ENCODE assay signal across 22 mouse cellular contexts in genomic region chr1:191926681-191927080, GRCm38 (mm10). TPM values are rescaled to one million over a fixed set of nuclear protein-coding genes. Genes with fewer than 3 reads are reported as not detected.
A peak's percentile ranks its signal among the peaks of the same experiment; 100 is the strongest.
DNase-seq lines count a peak whose midpoint lies in the region; ATAC-seq lines count a peak whose summit lies in the region.
"Had no signal": no experiment of that assay in that cellular context is flagged by ENCODE, and none has a peak within 500 bp of the region (broad histone marks: within the 10 kb centered on the region; RNA-seq: fewer than 3 reads in every experiment).

No protein-coding gene starts in this region.

- no peak overlapping the region for H3K4me3 ChIP-seq in embryonic facial prominence, embryonic 14.5 days (ENCODE audit: low read depth, low read length)
- no peak overlapping the region for H3K4me3 ChIP-seq in embryonic facial prominence, embryonic 10.5 days
- no peak overlapping the region for H3K4me3 ChIP-seq in heart, embryonic 12.5 days
- H3K4me3 ChIP-seq in limb, embryonic 10.5 days = no peak overlapping the region
- H3K4me3 ChIP-seq: embryonic facial prominence, embryonic 13.5 days; forebrain, embryonic 13.5 days; forebrain, embryonic 15.5 days had no signal

- H3K36me3 ChIP-seq in embryonic facial prominence, embryonic 14.5 days (ENCODE audit: control insufficient read depth, insufficient read depth, low read length) = no peaks in the 10 kb centered on the region
- no peaks in the 10 kb centered on the region for H3K36me3 ChIP-seq in embryonic facial prominence, embryonic 10.5 days (replicated peaks)
- no peaks in the 10 kb centered on the region for H3K36me3 ChIP-seq in heart, embryonic 12.5 days
- H3K36me3 ChIP-seq in limb, embryonic 10.5 days = no peaks in the 10 kb centered on the region
- H3K36me3 ChIP-seq: embryonic facial prominence, embryonic 13.5 days; forebrain, embryonic 15.5 days; G1E had no signal

- no peak overlapping the region for H3K9ac ChIP-seq in embryonic facial prominence, embryonic 14.5 days (ENCODE audit: low read depth, low read length)
- H3K9ac ChIP-seq in heart, embryonic 12.5 days = no peak overlapping the region
- H3K9ac ChIP-seq: embryonic facial prominence, embryonic 13.5 days; forebrain, embryonic 13.5 days; forebrain, embryonic 15.5 days; forebrain, postnatal 0 days had no signal

- H3K27ac ChIP-seq in embryonic facial prominence, embryonic 14.5 days (replicated peaks; ENCODE audit: low read depth, low read length) = no peak overlapping the region
- no peak overlapping the region for H3K27ac ChIP-seq in embryonic facial prominence, embryonic 10.5 days (replicated peaks)
- H3K27ac ChIP-seq in heart, embryonic 12.5 days (ENCODE audit: poor library complexity, severe bottlenecking) = no peak overlapping the region
- peak overlapping the region; percentile 4; the same call in 1 of the 2 replicates for H3K27ac ChIP-seq in limb, embryonic 10.5 days
- H3K27ac ChIP-seq: embryonic facial prominence, embryonic 13.5 days; forebrain, embryonic 13.5 days; forebrain, embryonic 15.5 days had no signal

- DNase-seq in embryonic facial prominence, embryonic 14.5 days (ENCODE audit: low spot score) = no peak
- DNase-seq in embryonic facial prominence, embryonic 10.5 days (ENCODE audit: low spot score) = no peak
- DNase-seq in heart, adult 11 months = peak; percentile 66
- no peak for DNase-seq in limb, embryonic 10.5 days (ENCODE audit: low spot score)
- DNase-seq in adrenal gland, adult 2 months = no peak
- DNase-seq: adrenal gland, adult 8-10 months; adrenal gland, postnatal 14 days; adrenal gland, postnatal 36 days; B cell, adult 2 months; cerebellum, adult 11-12 months; cerebellum, adult 2 months; cerebellum, adult 9-10 months; cerebellum, postnatal 10 days; cerebellum, postnatal 25 days; forebrain, postnatal 0 days had no signal

- H3K4me2 ChIP-seq in embryonic facial prominence, embryonic 14.5 days (ENCODE audit: low read depth, low read length) = no peak overlapping the region
- H3K4me2 ChIP-seq in heart, embryonic 12.5 days = no peak overlapping the region
- H3K4me2 ChIP-seq: embryonic facial prominence, embryonic 13.5 days; forebrain, embryonic 13.5 days; forebrain, embryonic 15.5 days had no signal

- H3K9me3 ChIP-seq in embryonic facial prominence, embryonic 14.5 days (ENCODE audit: control insufficient read depth, low read length) = no peaks in the 10 kb centered on the region
- no peaks in the 10 kb centered on the region for H3K9me3 ChIP-seq in embryonic facial prominence, embryonic 10.5 days
- no peaks in the 10 kb centered on the region for H3K9me3 ChIP-seq in heart, embryonic 12.5 days (replicated peaks)
- H3K9me3 ChIP-seq in limb, embryonic 10.5 days (replicated peaks) = no peaks in the 10 kb centered on the region
- H3K9me3 ChIP-seq: embryonic facial prominence, embryonic 13.5 days; forebrain, embryonic 13.5 days; forebrain, embryonic 15.5 days; G1E had no signal

- 0 out of 2 replicates have a peak, but pooled peaks have one; percentile 6 for ATAC-seq in embryonic facial prominence, embryonic 14.5 days (ENCODE audit: low read depth)
- ATAC-seq in heart, embryonic 12.5 days (ENCODE audit: insufficient number of reproducible peaks, low FRiP score) = no peak
- ATAC-seq: CD4-positive, CD25-positive, alpha-beta regulatory T cell, adult 4 months; forebrain, embryonic 13.5 days; forebrain, embryonic 15.5 days; forebrain, postnatal 0 days; Patski had no signal

- no peaks in the 10 kb centered on the region for H3K27me3 ChIP-seq in embryonic facial prominence, embryonic 14.5 days (replicated peaks; ENCODE audit: control insufficient read depth, insufficient read depth, low read length)
- peaks cover 3% of the 10 kb centered on the region; the same call in 1 of the 2 replicates for H3K27me3 ChIP-seq in embryonic facial prominence, embryonic 10.5 days (replicated peaks; ENCODE audit: low read depth, poor library complexity, severe bottlenecking)
- H3K27me3 ChIP-seq in heart, embryonic 12.5 days (replicated peaks) = no peaks in the 10 kb centered on the region; the same call in 1 of the 2 replicates
- no peaks in the 10 kb centered on the region for H3K27me3 ChIP-seq in limb, embryonic 10.5 days (ENCODE audit: low read depth, poor library complexity, severe bottlenecking)
- H3K27me3 ChIP-seq: embryonic facial prominence, embryonic 13.5 days; forebrain, embryonic 13.5 days; forebrain, embryonic 15.5 days; Patski had no signal

- H3K4me1 ChIP-seq in embryonic facial prominence, embryonic 14.5 days (ENCODE audit: control insufficient read depth, insufficient read depth, low read length) = no peaks in the 10 kb centered on the region
- peaks cover 23% of the 10 kb centered on the region for H3K4me1 ChIP-seq in embryonic facial prominence, embryonic 10.5 days
- H3K4me1 ChIP-seq in heart, embryonic 12.5 days (replicated peaks) = peaks cover 7% of the 10 kb centered on the region
- H3K4me1 ChIP-seq in limb, embryonic 10.5 days = peaks cover 35% of the 10 kb centered on the region
- H3K4me1 ChIP-seq: forebrain, embryonic 13.5 days; forebrain, embryonic 15.5 days had no signal

- 54% methylated on average over 3 of the region's 3 CpGs for WGBS in embryonic facial prominence, embryonic 14.5 days
- 64% methylated on average over 3 of the region's 3 CpGs for WGBS in embryonic facial prominence, embryonic 10.5 days
- WGBS in heart, embryonic 12.5 days = 73% methylated on average over 3 of the region's 3 CpGs
- WGBS in limb, embryonic 10.5 days = 78% methylated on average over 3 of the region's 3 CpGs

RNA-seq across cellular contexts. Expression of gene Slc30a1, which starts 20.1 kb away (rescaled TPM):
- 2.5 and 3.4 TPM in 2 replicates for polyA plus RNA-seq in embryonic facial prominence, embryonic 14.5 days (2014; fragmentation: Nextera tagmentation; extraction: Ambion mirVana)
- 1.5 and 1.8 TPM in 2 replicates for polyA plus RNA-seq in embryonic facial prominence, embryonic 10.5 days (2016; fragmentation: Nextera tagmentation; extraction: Ambion mirVana)
- 4.8 and 5.0 TPM in 2 replicates for polyA plus RNA-seq in heart, embryonic 12.5 days (2016; fragmentation: Nextera tagmentation; extraction: Ambion mirVana)
- polyA plus RNA-seq in limb, embryonic 10.5 days (2016; fragmentation: Nextera tagmentation; extraction: Ambion mirVana) = 1.5 and 2.1 TPM in 2 replicates
- total RNA-seq in adrenal gland, adult 2 months (2021) = 10 to 100 TPM; 18.4 to 19.3 TPM
- polyA plus RNA-seq in adrenal gland, adult 2 months (2012; rRNA removed) = 16.7 and 17.6 TPM in 2 replicates

RNA-seq across cellular contexts. Expression of gene Rd3, which starts 50.5 kb away (rescaled TPM):
- polyA plus RNA-seq in embryonic facial prominence, embryonic 14.5 days (2014; fragmentation: Nextera tagmentation; extraction: Ambion mirVana) = 5.0 and 6.0 TPM in 2 replicates
- polyA plus RNA-seq in embryonic facial prominence, embryonic 10.5 days (2016; fragmentation: Nextera tagmentation; extraction: Ambion mirVana) = 0.75 and 1.7 TPM in 2 replicates
- polyA plus RNA-seq in heart, embryonic 12.5 days (2016; fragmentation: Nextera tagmentation; extraction: Ambion mirVana) = 1.3 and 1.7 TPM in 2 replicates
- 0.06 TPM in 1 of 2 replicates, not detected in the other for polyA plus RNA-seq in limb, embryonic 10.5 days (2016; fragmentation: Nextera tagmentation; extraction: Ambion mirVana)
- total RNA-seq in adrenal gland, adult 2 months (2021) = under 1 TPM; 0.14 to 0.38 TPM
- 0.42 and 0.48 TPM in 2 replicates for polyA plus RNA-seq in adrenal gland, adult 2 months (2012; rRNA removed)
- total RNA-seq: adrenal gland, postnatal 14 days; G1E had no signal
- polyA plus RNA-seq: G1E had no signal
